Mouse (Mus musculus): ENCODE measurements at regions not wholly inside any gene's neighbourhood (a gene's known extent, or its start where the extent isn't known, plus 50 kb on each side); places are given as distances from the start of the nearest gene placed in this dataset.

GRCm38 (mm10) chr14:15204284-15204683 is 234.5 kb downstream of the Lrrc3b start:
- H3K4me3 ChIP-seq (ENCODE audit: insufficient read depth, low read depth, low read length): no peak overlapping the region
- 56% methylated on average over 3 of the region's 3 CpGs for WGBS
- H3K27ac ChIP-seq (replicated peaks; ENCODE audit: insufficient read depth, low read depth, low read length): no peak overlapping the region
- H3K79me2 ChIP-seq (ENCODE audit: control insufficient read depth, insufficient read depth, low read length): no peaks in the 10 kb centered on the region
- no peak for TF ChIP-seq CTCF (IDR thresholded peaks at IDR 0.05; ENCODE audit: low read depth, low read length)
- TF ChIP-seq POLR2A (IDR thresholded peaks at IDR 0.05; ENCODE audit: extremely low read depth, insufficient read depth, low read length): no peak
- no peak for DNase-seq (ENCODE audit: extremely low read depth, low read depth, low spot score)
- H3K4me1 ChIP-seq (ENCODE audit: control insufficient read depth, insufficient read depth, low read length): no peaks in the 10 kb centered on the region
- H3K27me3 ChIP-seq (ENCODE audit: control insufficient read depth, insufficient read depth, low read length): no peaks in the 10 kb centered on the region
- H3K36me3 ChIP-seq (ENCODE audit: control insufficient read depth, insufficient read depth, low read length): no peaks in the 10 kb centered on the region
- H3K9ac ChIP-seq (ENCODE audit: low read depth, low read length): no peak overlapping the region

Data from liver, adult 2 months (tissue).